Mouse (Mus musculus) heart, embryonic 14.5 days (tissue): ENCODE results near the gene Nt5m. TPM values are rescaled to one million over a fixed set of nuclear protein-coding genes. Genes with fewer than 3 reads are reported as not detected.
A peak's percentile ranks its signal among the peaks of the same experiment; 100 is the strongest.

Experiments used
- ATAC-seq: fragments of 200-750 bp; cut with Nextera tagmentation; 2 replicates; pipeline ENCODE4 v1.8.0; 2017; ENCODE audit warnings: low read depth, moderate TSS enrichment; ENCODE audit not compliant: insufficient number of reproducible peaks, insufficient read depth, low FRiP score
- H3K27ac ChIP-seq, 2 experiments: fragments of 200-500 bp in 1 of 2; fragments of 300-500 bp in 1 of 2; sonication (generic) in 1 of 2; replicated peaks in 1 of 2; 2 replicates each; pipeline ENCODE4 v1.5.1; 2012 to 2014; ENCODE audit warnings: low read depth in 2 of 2, low read length in 2 of 2, control low read depth in 1 of 2, mild to moderate bottlenecking in 1 of 2, mixed read lengths in 1 of 2; ENCODE audit not compliant: control insufficient read depth in 1 of 2, insufficient read depth in 1 of 2
- H3K27me3 ChIP-seq: fragments of 300-500 bp; sonication (generic); 2 replicates; pipeline ENCODE4 v1.6.1; 2014; ENCODE audit warnings: mild to moderate bottlenecking, low read length, control low read depth; ENCODE audit not compliant: control insufficient read depth, insufficient read depth
- H3K36me3 ChIP-seq: fragments of 300-500 bp; sonication (generic); 2 replicates; pipeline ENCODE4 v1.6.1; 2014; ENCODE audit warnings: mild to moderate bottlenecking, control low read depth, low read length, mixed read lengths; ENCODE audit not compliant: control insufficient read depth, insufficient read depth
- H3K4me1 ChIP-seq, 2 experiments: fragments of 200-500 bp in 1 of 2; fragments of 300-500 bp in 1 of 2; sonication (generic) in 1 of 2; 2 replicates each; pipeline ENCODE4 v1.6.1; 2012 to 2014; ENCODE audit warnings: low read length in 2 of 2, control low read depth in 1 of 2, mixed read lengths in 1 of 2; ENCODE audit not compliant: control insufficient read depth in 2 of 2, insufficient read depth in 2 of 2
- H3K4me2 ChIP-seq: fragments of 300-500 bp; sonication (generic); 2 replicates; pipeline ENCODE4 v1.6.1; 2014; ENCODE audit warnings: mild to moderate bottlenecking, low read length
- H3K4me3 ChIP-seq, 2 experiments: fragments of 200-500 bp in 1 of 2; fragments of 300-500 bp in 1 of 2; sonication (generic) in 1 of 2; 2 replicates each; pipeline ENCODE4 v1.5.1; 2012 to 2014; ENCODE audit warnings: low read length in 2 of 2, mild to moderate bottlenecking in 2 of 2, control low read depth in 1 of 2, low read depth in 1 of 2, moderate library complexity in 1 of 2; ENCODE audit not compliant: control insufficient read depth in 1 of 2, insufficient read depth in 1 of 2
- H3K9ac ChIP-seq: fragments of 300-500 bp; sonication (generic); 2 replicates; pipeline ENCODE4 v1.6.1; 2014; ENCODE audit warnings: mild to moderate bottlenecking, low read length
- H3K9me3 ChIP-seq: fragments of 300-500 bp; sonication (generic); 2 replicates; pipeline ENCODE4 v1.6.1; 2016; ENCODE audit warnings: low read length, control low read depth; ENCODE audit not compliant: control insufficient read depth
- WGBS: fragments of 180-500 bp; shearing (Covaris S2); extraction: QIAGEN DNeasy Blood & Tissue Kit; methylation state at CpG from one replicate; pipeline ENCODE4 v1.1.7; 2014; 5-methylcytosine and 5-hydroxymethylcytosine counted together
- polyA plus RNA-seq: library from polyadenylated mRNA; unstranded; fragments of >200 nt; fragmentation: Nextera tagmentation; extraction: Ambion mirVana; gene quantifications from 2 replicates; pipeline ENCODE4 v1.2.1, GENCODE M21; 2014

Nt5m gene
- polyA plus RNA-seq, 1 experiment from 2014 or later = 38.8 TPM

- Histone ChIP-seq H3K9me3 (no peaks in the 10 kb centered on the region), H3K27ac (no peak overlapping the region), H3K9ac (no peak overlapping the region), H3K27me3 (no peaks in the 10 kb centered on the region), H3K4me3 (no peak overlapping the region), H3K4me2 (no peak overlapping the region), H3K4me1 (peaks cover 5 to 8% of the 10 kb centered on the region in 2 experiments; a peak in 3 of 4 replicates), H3K36me3 (peaks cover 74% of the 10 kb centered on the region)
- 86% methylated on average over 2 of the region's 2 CpGs for WGBS
- ATAC-seq = no peak
Observed at GRCm38 (mm10) chr11:59805656-59806055, 33.6 kb upstream of the Nt5m start.

- H3K4me3 ChIP-seq = peak overlapping the region; percentile 59 to 69
- ATAC-seq = no peak
- no peaks in the 10 kb centered on the region for H3K9me3 ChIP-seq
- H3K27ac ChIP-seq = peak overlapping the region; percentile 96
- peak overlapping the region; percentile 89 for H3K9ac ChIP-seq
- peaks cover 5 to 13% of the 10 kb centered on the region in 2 experiments; a peak in 3 of 4 replicates for H3K4me1 ChIP-seq
- 62% methylated on average over 14 of the region's 14 CpGs for WGBS
- peaks cover 47% of the 10 kb centered on the region for H3K36me3 ChIP-seq
- no peaks in the 10 kb centered on the region for H3K27me3 ChIP-seq
- H3K4me2 ChIP-seq = peak overlapping the region; percentile 81
Observed at GRCm38 (mm10) chr11:59808170-59808960, 30.9 kb upstream of the Nt5m start.

- ATAC-seq = peak; percentile 65
- WGBS = under 1% methylated on average over 15 of the region's 15 CpGs
Observed at GRCm38 (mm10) chr11:59809071-59809669, 30.1 kb upstream of the Nt5m start.

GRCm38 (mm10) chr11:59809670-59810474 lies 29.4 kb upstream of the Nt5m start, which contains the start of gene Flcn:
Gene Flcn, minus strand, starts transcription at chr11:59810016.
- H3K4me2 ChIP-seq = peak within 1 kb of the TSS; percentile 81
- peak within 1 kb of the TSS; percentile 89 for H3K9ac ChIP-seq
- peak within 1 kb of the TSS; percentile 96 for H3K27ac ChIP-seq
- peaks cover 5 to 13% of the 10 kb centered on the region in 2 experiments; a peak in 3 of 4 replicates for H3K4me1 ChIP-seq
- no peaks in the 10 kb centered on the region for H3K9me3 ChIP-seq
- peaks cover 32% of the 10 kb centered on the region for H3K36me3 ChIP-seq
- no peaks in the 10 kb centered on the region for H3K27me3 ChIP-seq
- peak; percentile 91 for ATAC-seq
- WGBS = under 1% methylated on average over 52 of the region's 52 CpGs
- H3K4me3 ChIP-seq = peak within 1 kb of the TSS; percentile 59 to 69

More at GRCm38 (mm10) chr11:59809071-59809669, 30.1 kb upstream of the Nt5m start:
- H3K9me3 ChIP-seq = no peaks in the 10 kb centered on the region
- H3K4me3 ChIP-seq = peak overlapping the region; percentile 59 to 69
- peaks cover 5 to 13% of the 10 kb centered on the region in 2 experiments; a peak in 3 of 4 replicates for H3K4me1 ChIP-seq
- peaks cover 39% of the 10 kb centered on the region for H3K36me3 ChIP-seq
- H3K9ac ChIP-seq = peak overlapping the region; percentile 89
- H3K27ac ChIP-seq = peak overlapping the region; percentile 96
- H3K4me2 ChIP-seq = peak overlapping the region; percentile 81
- H3K27me3 ChIP-seq = no peaks in the 10 kb centered on the region

GRCm38 (mm10) chr11:59810480-59811158 lies 28.6 kb upstream of the Nt5m start:
- no peak for ATAC-seq
- Histone ChIP-seq H3K27me3 (no peaks in the 10 kb centered on the region), H3K9ac (peak overlapping the region; percentile 89), H3K36me3 (peaks cover 24% of the 10 kb centered on the region), H3K4me2 (peak overlapping the region; percentile 81), H3K27ac (peak overlapping the region; percentile 96), H3K4me3 (peak overlapping the region; percentile 59 to 69), H3K4me1 (peaks cover 5 to 13% of the 10 kb centered on the region in 2 experiments; a peak in 3 of 4 replicates), H3K9me3 (no peaks in the 10 kb centered on the region)
- 57% methylated on average over 14 of the region's 14 CpGs for whole genome bisulfite sequencing

- 46% methylated on average over 4 of the region's 4 CpGs for WGBS
- no peak for ATAC-seq
- no peaks in the 10 kb centered on the region for H3K9me3 ChIP-seq
- H3K4me3 ChIP-seq = no peak overlapping the region
- H3K4me1 ChIP-seq = peaks cover 5 to 13% of the 10 kb centered on the region in 2 experiments; a peak in 3 of 4 replicates
- H3K27me3 ChIP-seq = no peaks in the 10 kb centered on the region
- no peak overlapping the region; the same call in 1 of the 2 replicates for H3K4me2 ChIP-seq
- H3K27ac ChIP-seq = no peak overlapping the region
- H3K9ac ChIP-seq = peak overlapping the region; percentile 46; the same call in 1 of the 2 replicates
- peaks cover 23% of the 10 kb centered on the region for H3K36me3 ChIP-seq
Observed at GRCm38 (mm10) chr11:59811211-59811610, 28.0 kb upstream of the Nt5m start.
